ENCODE assay signal across 25 mouse cellular contexts in genomic region chr10:72347253-72347652, GRCm38 (mm10).
A peak's percentile ranks its signal among the peaks of the same experiment; 100 is the strongest.
DNase-seq lines count a peak whose midpoint lies in the region; ATAC-seq and TF ChIP-seq lines count a peak whose summit lies in the region.
"Had no signal": no experiment of that assay in that cellular context is flagged by ENCODE, and none has a peak within 500 bp of the region (broad histone marks: within the 10 kb centered on the region; RNA-seq: fewer than 3 reads in every experiment).

No protein-coding gene starts in this region.

- DNase-seq in limb, embryonic 14.5 days (ENCODE audit: low spot score) = peak; percentile 6
- DNase-seq in limb, embryonic 10.5 days (ENCODE audit: low spot score) = no peak
- DNase-seq in midbrain, embryonic 10.5 days (ENCODE audit: low spot score) = no peak
- DNase-seq in brain, embryonic 14.5 days (ENCODE audit: low read depth) = peak; percentile 49
- DNase-seq in cerebellum, adult 9-11 months = no peak
- DNase-seq: adrenal gland, adult 8-10 months; adrenal gland, postnatal 25 days; cerebellum, adult 18-20 months; cerebellum, adult 9-10 months; cerebellum, postnatal 25 days; gastrocnemius, postnatal 10 days; gastrocnemius, postnatal 36 days; heart, adult 2 months; heart, postnatal 14 days; heart, postnatal 4 days had no signal

- no peak overlapping the region for H3K9ac ChIP-seq in limb, embryonic 14.5 days (ENCODE audit: low read depth, low read length, severe bottlenecking)
- no peak overlapping the region for H3K9ac ChIP-seq in midbrain, embryonic 13.5 days (replicated peaks)
- H3K9ac ChIP-seq: embryonic facial prominence, embryonic 13.5 days; forebrain, embryonic 13.5 days; heart, embryonic 13.5 days; hindbrain, embryonic 14.5 days had no signal

- ATAC-seq in limb, embryonic 14.5 days (ENCODE audit: low FRiP score, low read depth) = no peak
- 0 out of 2 replicates have a peak, but pooled peaks have one; percentile 53 for ATAC-seq in midbrain, embryonic 13.5 days
- ATAC-seq: activated CD4-positive, CD25-positive, alpha-beta regulatory T cell, adult 4 months; CD4-positive, CD25-positive, alpha-beta regulatory T cell, adult 4 months; forebrain, embryonic 13.5 days; forebrain, embryonic 16.5 days had no signal

- no peaks in the 10 kb centered on the region for H3K36me3 ChIP-seq in limb, embryonic 14.5 days (ENCODE audit: control insufficient read depth, insufficient read depth, low read length)
- no peaks in the 10 kb centered on the region for H3K36me3 ChIP-seq in limb, embryonic 10.5 days
- H3K36me3 ChIP-seq in midbrain, embryonic 13.5 days = no peaks in the 10 kb centered on the region
- no peaks in the 10 kb centered on the region for H3K36me3 ChIP-seq in midbrain, embryonic 10.5 days
- H3K36me3 ChIP-seq: embryonic facial prominence, embryonic 13.5 days; forebrain, embryonic 10.5 days; heart, embryonic 10.5 days; heart, embryonic 13.5 days had no signal

- no peaks in the 10 kb centered on the region for H3K4me1 ChIP-seq in limb, embryonic 14.5 days (ENCODE audit: control insufficient read depth, insufficient read depth, low read length)
- H3K4me1 ChIP-seq in limb, embryonic 10.5 days = no peaks in the 10 kb centered on the region
- H3K4me1 ChIP-seq in midbrain, embryonic 13.5 days (replicated peaks) = no peaks in the 10 kb centered on the region
- H3K4me1 ChIP-seq in midbrain, embryonic 10.5 days = peaks cover 2% of the 10 kb centered on the region; the same call in 1 of the 2 replicates
- H3K4me1 ChIP-seq: embryonic facial prominence, embryonic 13.5 days; forebrain, embryonic 13.5 days; heart, embryonic 10.5 days; heart, embryonic 13.5 days had no signal

- H3K27me3 ChIP-seq in limb, embryonic 14.5 days (ENCODE audit: control insufficient read depth, insufficient read depth, low read length) = no peaks in the 10 kb centered on the region
- no peaks in the 10 kb centered on the region for H3K27me3 ChIP-seq in limb, embryonic 10.5 days (ENCODE audit: low read depth, poor library complexity, severe bottlenecking)
- H3K27me3 ChIP-seq in midbrain, embryonic 13.5 days = no peaks in the 10 kb centered on the region
- H3K27me3 ChIP-seq in midbrain, embryonic 10.5 days (ENCODE audit: low read depth, poor library complexity, severe bottlenecking) = no peaks in the 10 kb centered on the region
- H3K27me3 ChIP-seq: embryonic facial prominence, embryonic 13.5 days; forebrain, embryonic 13.5 days; heart, embryonic 13.5 days had no signal

- H3K27ac ChIP-seq in limb, embryonic 14.5 days (replicated peaks; ENCODE audit: low read depth, low read length) = no peak overlapping the region
- H3K27ac ChIP-seq in limb, embryonic 10.5 days = no peak overlapping the region
- H3K27ac ChIP-seq in midbrain, embryonic 13.5 days = no peak overlapping the region
- no peak overlapping the region for H3K27ac ChIP-seq in midbrain, embryonic 10.5 days (replicated peaks)
- H3K27ac ChIP-seq: forebrain, embryonic 10.5 days; forebrain, embryonic 13.5 days; heart, adult 2 months; heart, embryonic 10.5 days; heart, embryonic 13.5 days; hindbrain, embryonic 14.5 days had no signal

- no peak for TF ChIP-seq POLR2A in limb, embryonic 14.5 days (IDR thresholded peaks at IDR 0.05; ENCODE audit: borderline replicate concordance, extremely low read depth, insufficient read depth, insufficient read length)
- TF ChIP-seq POLR2A in brain, embryonic 14.5 days (IDR thresholded peaks at IDR 0.05; ENCODE audit: borderline replicate concordance, extremely low read depth, insufficient read depth, insufficient read length, poor library complexity, severe bottlenecking) = no peak

- 54% methylated on average over 5 of the region's 5 CpGs for WGBS in limb, embryonic 14.5 days
- 81% methylated on average over 5 of the region's 5 CpGs for WGBS in limb, embryonic 10.5 days
- WGBS in midbrain, embryonic 13.5 days = 23% methylated on average over 5 of the region's 5 CpGs
- 46% methylated on average over 5 of the region's 5 CpGs for WGBS in midbrain, embryonic 10.5 days

- H3K4me3 ChIP-seq in limb, embryonic 14.5 days (replicated peaks; ENCODE audit: low read length) = no peak overlapping the region
- H3K4me3 ChIP-seq in limb, embryonic 10.5 days = no peak overlapping the region
- H3K4me3 ChIP-seq in midbrain, embryonic 13.5 days (replicated peaks) = no peak overlapping the region
- H3K4me3 ChIP-seq in midbrain, embryonic 10.5 days = no peak overlapping the region
- H3K4me3 ChIP-seq: embryonic facial prominence, embryonic 13.5 days; forebrain, embryonic 10.5 days; forebrain, embryonic 13.5 days; heart, adult 2 months; heart, embryonic 10.5 days; heart, embryonic 13.5 days had no signal

- H3K9me3 ChIP-seq in limb, embryonic 14.5 days (ENCODE audit: control insufficient read depth, low read length) = no peaks in the 10 kb centered on the region
- no peaks in the 10 kb centered on the region for H3K9me3 ChIP-seq in limb, embryonic 10.5 days (replicated peaks)
- H3K9me3 ChIP-seq in midbrain, embryonic 13.5 days = no peaks in the 10 kb centered on the region
- H3K9me3 ChIP-seq in midbrain, embryonic 10.5 days (replicated peaks) = no peaks in the 10 kb centered on the region
- H3K9me3 ChIP-seq: embryonic facial prominence, embryonic 13.5 days; forebrain, embryonic 10.5 days; forebrain, embryonic 13.5 days; heart, embryonic 10.5 days; heart, embryonic 13.5 days had no signal

- no peak overlapping the region for H3K4me2 ChIP-seq in limb, embryonic 14.5 days (replicated peaks; ENCODE audit: low read depth, low read length, severe bottlenecking)
- H3K4me2 ChIP-seq in midbrain, embryonic 13.5 days (replicated peaks) = no peak overlapping the region
- H3K4me2 ChIP-seq: embryonic facial prominence, embryonic 13.5 days; forebrain, embryonic 13.5 days; heart, embryonic 13.5 days; hindbrain, embryonic 14.5 days had no signal

- TF ChIP-seq CTCF in brain, embryonic 14.5 days (IDR thresholded peaks at IDR 0.05; ENCODE audit: borderline replicate concordance, extremely low read depth, insufficient read depth, insufficient read length) = no peak

Comparison
In these comparisons a context has a peak if more than half of its experiments do, and no peak if none do; other contexts are left out.
1. DNase-seq: peak in limb, embryonic 14.5 days (single experiment) and brain, embryonic 14.5 days (single experiment); none in limb, embryonic 10.5 days (single experiment), midbrain, embryonic 10.5 days (single experiment) and cerebellum, adult 9-11 months (single experiment).